Mouse (Mus musculus) midbrain, postnatal 0 days (tissue): ENCODE results near the gene Abhd5. TPM values are rescaled to one million over a fixed set of nuclear protein-coding genes. Genes with fewer than 3 reads are reported as not detected.

ENCODE experiments used
- ATAC-seq: fragments of 200-750 bp; cut with Nextera tagmentation; 2 replicates; pipeline ENCODE4 v1.8.0; 2017; ENCODE audit warnings: moderate number of reproducible peaks, mild to moderate bottlenecking, moderate TSS enrichment, moderate library complexity; ENCODE audit not compliant: low FRiP score
- DNase-seq: peaks from one replicate; pipeline ENCODE4 v3.0.0-alpha.2; 2015; ENCODE audit warnings: low spot score
- H3K27ac ChIP-seq: fragments of 300-500 bp; sonication (generic); 2 replicates; pipeline ENCODE4 v1.5.1; 2014; ENCODE audit warnings: low read depth, mild to moderate bottlenecking, low read length, mixed read lengths
- H3K27me3 ChIP-seq: fragments of 300-500 bp; sonication (generic); 2 replicates; pipeline ENCODE4 v1.6.1; 2014; ENCODE audit warnings: low read length, control low read depth, mixed read lengths; ENCODE audit not compliant: insufficient read depth
- H3K36me3 ChIP-seq: fragments of 300-500 bp; sonication (generic); 2 replicates; pipeline ENCODE4 v1.6.1; 2014; ENCODE audit warnings: low read length, control low read depth, mixed read lengths; ENCODE audit not compliant: insufficient read depth
- H3K4me1 ChIP-seq: fragments of 300-500 bp; sonication (generic); 2 replicates; pipeline ENCODE4 v1.6.1; 2014; ENCODE audit warnings: mild to moderate bottlenecking, control low read depth, antibody characterized with exemption, low read length, mixed read lengths; ENCODE audit not compliant: insufficient read depth
- H3K4me2 ChIP-seq: fragments of 300-500 bp; sonication (generic); 2 replicates; pipeline ENCODE4 v1.6.1; 2014; ENCODE audit warnings: low read depth, mild to moderate bottlenecking, low read length, mixed read lengths; ENCODE audit not compliant: poor library complexity, severe bottlenecking
- H3K4me3 ChIP-seq: fragments of 300-500 bp; sonication (generic); 2 replicates; pipeline ENCODE4 v1.5.1; 2014; ENCODE audit warnings: low read depth, mild to moderate bottlenecking, low read length, moderate library complexity
- H3K9ac ChIP-seq: fragments of 300-500 bp; sonication (generic); replicated peaks from 2 replicates; pipeline ENCODE4 v1.6.1; 2014; ENCODE audit warnings: mild to moderate bottlenecking, low read length, moderate library complexity, mixed read lengths; ENCODE audit not compliant: poor library complexity, severe bottlenecking
- H3K9me3 ChIP-seq: fragments of 300-500 bp; sonication (generic); 2 replicates; pipeline ENCODE4 v1.6.1; 2016; ENCODE audit warnings: low read length, control low read depth
- CTCF ChIP-seq: IDR thresholded peaks from 2 replicates; pipeline ENCODE4 v1.5.1; 2016; ENCODE audit warnings: antibody characterized with exemption, mild to moderate bottlenecking
- WGBS: fragments of 180-500 bp; shearing (Covaris S2); extraction: QIAGEN DNeasy Blood & Tissue Kit; methylation state at CpG from one replicate; pipeline ENCODE4 v1.1.7; 2014; 5-methylcytosine and 5-hydroxymethylcytosine counted together
- polyA plus RNA-seq: library from polyadenylated mRNA; unstranded; fragments of >200 nt; fragmentation: Nextera tagmentation; extraction: Ambion mirVana; gene quantifications from 2 replicates; pipeline ENCODE4 v1.2.1, GENCODE M21; 2015
- total RNA-seq: library from RNA; depleted of rRNA; stranded (reverse); fragments of >200 nt; gene quantifications from 2 replicates; pipeline ENCODE4 v1.2.3, GENCODE M21; 2014

Abhd5 gene
- total and polyA plus RNA-seq, 2 experiments from 2014 or later, result 24.3 to 52.2 TPM

DNA sequence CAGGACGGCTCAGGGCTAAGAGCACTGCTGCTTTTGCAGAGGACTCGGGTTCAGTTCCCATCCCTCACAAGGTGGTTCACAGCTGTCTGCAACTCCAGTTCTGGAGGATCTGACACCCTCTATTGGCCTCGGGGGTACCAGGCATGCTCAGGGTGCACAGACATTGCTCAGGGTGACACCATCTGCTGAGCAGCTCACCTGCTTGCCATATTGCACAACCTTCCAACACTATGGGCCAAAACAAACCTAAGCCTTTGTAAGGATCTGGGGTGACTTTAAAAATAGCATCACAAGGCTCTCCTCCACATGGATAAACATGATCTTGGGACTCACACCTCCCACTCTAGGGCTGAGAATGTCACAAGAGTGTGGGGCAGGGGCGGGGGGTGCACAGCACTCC is 30.8 kb upstream of the Abhd5 start:
- ATAC-seq (no peak), DNase-seq (no peak)
- TF ChIP-seq CTCF, result no peak
- Histone ChIP-seq H3K4me1 (no peaks in the 10 kb centered on the region), H3K9me3 (no peaks in the 10 kb centered on the region), H3K4me2 (no peak overlapping the region), H3K36me3 (no peaks in the 10 kb centered on the region), H3K4me3 (no peak overlapping the region), H3K27me3 (no peaks in the 10 kb centered on the region), H3K27ac (no peak overlapping the region), H3K9ac (no peak overlapping the region)
- WGBS, result 91% methylated on average over 4 of the region's 4 CpGs

DNA sequence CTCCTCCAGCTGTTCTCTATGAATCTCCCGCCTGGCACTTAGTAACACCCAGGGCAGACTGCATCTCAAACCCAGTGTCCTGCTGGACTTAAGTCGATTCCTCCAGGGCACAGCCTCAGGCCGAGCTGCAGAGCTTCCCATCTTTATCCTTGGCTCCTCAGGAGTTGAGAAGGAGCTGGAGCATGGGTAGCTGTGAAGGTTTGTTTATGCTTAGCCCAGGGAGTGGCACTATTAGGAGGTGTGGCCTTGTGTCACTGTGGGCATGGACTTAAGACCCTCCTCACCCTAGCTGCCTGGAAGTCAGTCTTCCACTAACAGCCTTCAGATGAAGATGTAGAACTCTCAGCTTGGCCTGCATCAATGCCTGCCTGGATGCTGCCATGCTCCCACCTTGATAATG is 29.1 kb upstream of the Abhd5 start:
- TF ChIP-seq CTCF, result no peak
- Histone ChIP-seq H3K4me3 (no peak overlapping the region), H3K4me2 (no peak overlapping the region), H3K9me3 (no peaks in the 10 kb centered on the region), H3K27ac (no peak overlapping the region), H3K36me3 (no peaks in the 10 kb centered on the region), H3K27me3 (no peaks in the 10 kb centered on the region), H3K4me1 (no peaks in the 10 kb centered on the region), H3K9ac (no peak overlapping the region)
- no peak for DNase-seq
- 64% methylated on average over 3 of the region's 3 CpGs for WGBS
- no peak for ATAC-seq

- H3K27ac ChIP-seq, result no peak overlapping the region
- no peaks in the 10 kb centered on the region for H3K27me3 ChIP-seq
- no peaks in the 10 kb centered on the region for H3K4me1 ChIP-seq
- no peak for ATAC-seq
- no peak overlapping the region for H3K4me3 ChIP-seq
- no peaks in the 10 kb centered on the region for H3K36me3 ChIP-seq
- no peaks in the 10 kb centered on the region for H3K9me3 ChIP-seq
- H3K4me2 ChIP-seq, result no peak overlapping the region
- no peak overlapping the region for H3K9ac ChIP-seq
- no peak for TF ChIP-seq CTCF
- WGBS, result 96% methylated on average over 1 of the region's 1 CpGs
- DNase-seq, result no peak
These were observed 25.4 kb upstream of the Abhd5 start for GRCm38 (mm10) chr9:122325996-122326395.

GRCm38 (mm10) chr9:122328199-122328598 is 23.2 kb upstream of the Abhd5 start:
- H3K27me3 ChIP-seq, result no peaks in the 10 kb centered on the region
- H3K4me3 ChIP-seq, result no peak overlapping the region
- no peak for TF ChIP-seq CTCF
- no peak overlapping the region for H3K4me2 ChIP-seq
- ATAC-seq (no peak), DNase-seq (no peak)
- H3K9me3 ChIP-seq, result no peaks in the 10 kb centered on the region
- no peak overlapping the region for H3K27ac ChIP-seq
- H3K9ac ChIP-seq, result no peak overlapping the region
- H3K4me1 ChIP-seq, result no peaks in the 10 kb centered on the region
- 64% methylated on average over 3 of the region's 3 CpGs for WGBS
- H3K36me3 ChIP-seq, result no peaks in the 10 kb centered on the region

DNA sequence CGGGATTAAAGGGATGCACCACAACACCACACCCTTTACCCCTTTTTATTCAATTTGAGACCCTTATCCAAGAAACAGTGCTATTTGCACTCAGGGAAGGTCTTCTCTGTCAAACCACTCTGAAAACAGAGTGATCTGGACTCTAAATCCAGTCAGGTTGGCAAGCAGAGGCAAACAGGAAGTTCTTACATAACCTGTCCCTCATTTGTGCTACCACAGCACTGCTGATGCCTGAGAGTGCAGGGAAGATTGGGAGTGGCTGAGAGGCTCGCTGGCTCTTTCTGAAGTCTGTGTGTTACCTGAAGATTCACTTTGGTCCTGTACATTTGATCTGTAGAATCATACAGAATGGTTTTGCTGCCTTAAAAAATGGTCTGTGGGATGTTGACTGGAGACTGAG is 14.7 kb upstream of the Abhd5 start:
- H3K36me3 ChIP-seq, result no peaks in the 10 kb centered on the region
- H3K27ac ChIP-seq, result no peak overlapping the region
- TF ChIP-seq CTCF, result no peak
- no peaks in the 10 kb centered on the region for H3K4me1 ChIP-seq
- WGBS, result 69% methylated on average over 2 of the region's 2 CpGs
- H3K9me3 ChIP-seq, result no peaks in the 10 kb centered on the region
- no peak overlapping the region for H3K4me3 ChIP-seq
- H3K4me2 ChIP-seq, result no peak overlapping the region
- no peaks in the 10 kb centered on the region for H3K27me3 ChIP-seq
- H3K9ac ChIP-seq, result no peak overlapping the region
- DNase-seq (no peak), ATAC-seq (no peak)

DNA sequence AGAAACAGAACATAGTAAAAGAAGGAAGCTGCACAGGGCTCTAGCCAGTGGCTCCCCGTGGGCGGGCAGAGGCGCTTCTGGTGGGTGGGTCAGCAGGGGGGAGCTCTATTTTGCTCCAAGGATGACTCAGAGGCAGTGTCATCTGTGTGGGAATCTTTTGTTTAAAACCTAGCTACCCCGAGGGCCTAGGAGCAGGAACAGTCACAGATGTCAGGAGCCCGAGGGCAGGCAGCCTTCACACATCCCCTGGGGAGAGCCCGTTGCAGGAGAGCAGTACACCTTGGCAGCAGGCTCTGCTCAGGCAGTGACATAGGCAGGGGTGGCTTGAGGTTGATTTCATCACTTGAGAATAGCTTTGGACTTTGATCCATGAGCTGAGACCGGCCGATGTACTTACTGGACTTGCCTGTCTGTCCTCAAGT is 13.9 kb upstream of the Abhd5 start:
- Histone ChIP-seq H3K4me1 (no peaks in the 10 kb centered on the region), H3K27me3 (no peaks in the 10 kb centered on the region), H3K9me3 (no peaks in the 10 kb centered on the region), H3K36me3 (no peaks in the 10 kb centered on the region), H3K9ac (no peak overlapping the region), H3K4me3 (no peak overlapping the region), H3K4me2 (no peak overlapping the region), H3K27ac (no peak overlapping the region)
- no peak for TF ChIP-seq CTCF
- ATAC-seq (no peak), DNase-seq (no peak)
- WGBS, result 40% methylated on average over 8 of the region's 8 CpGs
